Mouse (Mus musculus) stomach, postnatal 0 days (tissue): ENCODE data around the gene T2.
A peak's percentile ranks its signal among the peaks of the same experiment; 100 is the strongest.

Source experiments
- CTCF ChIP-seq: IDR thresholded peaks from 2 replicates; pipeline ENCODE4 v1.5.1; 2016; ENCODE audit warnings: antibody characterized with exemption, low read depth, mild to moderate bottlenecking, moderate library complexity
- EP300 ChIP-seq: optimal IDR thresholded peaks from 2 replicates; pipeline ENCODE3; 2016; ENCODE audit warnings: antibody characterized with exemption

DNA sequence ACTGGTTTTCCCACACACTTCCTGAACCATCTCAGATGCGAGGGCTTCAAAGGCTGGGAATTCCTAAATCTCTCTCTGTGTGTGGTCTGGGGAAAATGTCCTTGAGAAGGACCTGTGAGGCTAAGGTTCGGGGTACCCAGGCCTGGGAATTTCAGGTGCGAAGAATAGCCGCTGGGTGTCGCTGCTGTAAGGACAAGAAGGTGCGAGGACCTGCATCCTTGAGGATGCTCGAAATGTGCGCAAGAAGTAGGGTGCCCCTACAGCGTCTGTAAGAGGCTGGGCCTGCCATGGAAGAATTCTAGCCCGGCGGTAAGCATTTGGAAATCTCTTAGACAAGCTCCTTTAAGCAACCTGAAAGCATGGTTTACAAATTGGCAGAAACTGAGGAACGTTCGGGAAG, 32.7 kb downstream of the T2 start:
- TF ChIP-seq CTCF (peak; percentile 69), EP300 (no peak)
